Mouse (Mus musculus) thymus, postnatal 25 days (tissue): ENCODE results near the gene Dapk2.

Experiments used
- DNase-seq: peaks from one replicate; pipeline ENCODE4 v3.0.0; 2022

Dapk2 gene

GRCm38 (mm10) chr9:66189026-66189425, 31.0 kb downstream of the Dapk2 start:
- no peak for DNase-seq

- no peak for DNase-seq
Observed at GRCm38 (mm10) chr9:66194003-66194402, 36.0 kb downstream of the Dapk2 start.

GRCm38 (mm10) chr9:66196561-66196960, 38.5 kb downstream of the Dapk2 start:
- no peak for DNase-seq

- no peak for DNase-seq
Observed at GRCm38 (mm10) chr9:66198533-66198932, 40.5 kb downstream of the Dapk2 start.

GRCm38 (mm10) chr9:66199657-66200410, 41.8 kb downstream of the Dapk2 start:
- no peak for DNase-seq

- DNase-seq: no peak
Observed at GRCm38 (mm10) chr9:66200411-66200789, 42.4 kb downstream of the Dapk2 start.

- DNase-seq: no peak
Observed at GRCm38 (mm10) chr9:66201665-66202064, 43.6 kb downstream of the Dapk2 start.

GRCm38 (mm10) chr9:66202463-66202862, 44.4 kb downstream of the Dapk2 start:
- DNase-seq: no peak

GRCm38 (mm10) chr9:66205702-66206101, 47.7 kb downstream of the Dapk2 start:
- DNase-seq: no peak

GRCm38 (mm10) chr9:66206825-66207224, 48.8 kb downstream of the Dapk2 start:
- DNase-seq: no peak

- no peak for DNase-seq
Observed at GRCm38 (mm10) chr9:66211420-66211819, 53.4 kb downstream of the Dapk2 start.

GRCm38 (mm10) chr9:66212088-66212487, 54.1 kb downstream of the Dapk2 start:
- DNase-seq: no peak

GRCm38 (mm10) chr9:66212802-66213201, 54.8 kb downstream of the Dapk2 start:
- no peak for DNase-seq

- DNase-seq: no peak
Observed at GRCm38 (mm10) chr9:66213386-66214032, 55.5 kb downstream of the Dapk2 start.

GRCm38 (mm10) chr9:66215551-66215950, 57.5 kb downstream of the Dapk2 start:
- DNase-seq: no peak

- DNase-seq: no peak
Observed at GRCm38 (mm10) chr9:66217970-66218369, 59.9 kb downstream of the Dapk2 start.

GRCm38 (mm10) chr9:66218917-66219725, 61.1 kb downstream of the Dapk2 start:
- DNase-seq: no peak

- no peak for DNase-seq
Observed at GRCm38 (mm10) chr9:66223872-66224271, 65.8 kb downstream of the Dapk2 start.

GRCm38 (mm10) chr9:66225737-66226485, 67.9 kb downstream of the Dapk2 start:
- DNase-seq: no peak

- DNase-seq: no peak
Observed at GRCm38 (mm10) chr9:66228456-66229151, 70.6 kb downstream of the Dapk2 start.

- DNase-seq: no peak
Observed at GRCm38 (mm10) chr9:66231820-66232479, 73.9 kb downstream of the Dapk2 start.

GRCm38 (mm10) chr9:66236615-66237014, 78.6 kb downstream of the Dapk2 start:
- no peak for DNase-seq
